Mouse (Mus musculus): ENCODE data around the gene E4f1. TPM values are rescaled to one million over a fixed set of nuclear protein-coding genes. Genes with fewer than 3 reads are reported as not detected.

E4f1 gene
- polyA plus RNA-seq, 1 experiment from 2014 or later: 44.4 TPM

- Histone ChIP-seq H3K4me2 (no peak overlapping the region), H3K9me3 (no peaks in the 10 kb centered on the region), H3K4me3 (no peak overlapping the region), H3K27me3 (no peaks in the 10 kb centered on the region), H3K36me3 (peaks cover 54% of the 10 kb centered on the region), H3K27ac (no peak overlapping the region), H3K9ac (0 out of 2 replicates have a peak overlapping the region, but pooled peaks have one; percentile 12), H3K4me1 (peaks cover 14% of the 10 kb centered on the region)
- ATAC-seq (ENCODE audit: insufficient number of reproducible peaks, insufficient read depth, low FRiP score, low TSS enrichment, low read depth): no peak
- 92% methylated on average over 6 of the region's 6 CpGs for WGBS
Measured at GRCm38 (mm10) chr17:24451220-24451619, 18.9 kb downstream of the E4f1 start.

- peaks cover 11% of the 10 kb centered on the region for H3K4me1 ChIP-seq
Measured at GRCm38 (mm10) chr17:24449507-24449906, 20.6 kb downstream of the E4f1 start.

DNA sequence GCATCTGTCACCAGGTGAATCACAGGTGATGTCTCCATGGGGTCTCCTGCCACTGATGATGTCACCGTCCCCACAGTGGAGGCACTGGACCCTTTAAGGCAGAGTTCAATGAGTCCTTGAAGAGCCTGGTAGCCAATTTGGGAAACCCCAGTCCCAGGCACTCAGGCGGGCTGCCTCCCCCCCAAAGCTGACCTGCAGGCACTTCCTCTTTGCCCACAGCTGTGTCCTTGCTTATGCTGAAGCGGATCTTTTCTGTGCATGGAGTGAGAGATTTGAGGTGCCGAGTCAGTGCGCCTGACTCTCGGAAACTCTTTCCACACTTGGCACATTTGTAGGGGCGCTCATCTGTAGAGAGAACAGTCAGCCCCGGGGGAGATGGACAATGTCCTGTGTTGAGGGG lies 23.5 kb downstream of the E4f1 start:
- H3K9me3 ChIP-seq: no peaks in the 10 kb centered on the region
- no peak for ATAC-seq (ENCODE audit: insufficient number of reproducible peaks, insufficient read depth, low FRiP score, low TSS enrichment, low read depth)
- H3K27ac ChIP-seq: no peak overlapping the region
- WGBS: 92% methylated on average over 8 of the region's 8 CpGs
- no peaks in the 10 kb centered on the region for H3K4me1 ChIP-seq
- peaks cover 97% of the 10 kb centered on the region for H3K36me3 ChIP-seq
- no peaks in the 10 kb centered on the region for H3K27me3 ChIP-seq
- no peak overlapping the region for H3K4me2 ChIP-seq
- no peak overlapping the region for H3K9ac ChIP-seq
- H3K4me3 ChIP-seq: no peak overlapping the region

More at GRCm38 (mm10) chr17:24449507-24449906, 20.6 kb downstream of the E4f1 start:
- no peak for ATAC-seq (ENCODE audit: insufficient number of reproducible peaks, insufficient read depth, low FRiP score, low TSS enrichment, low read depth)
- no peaks in the 10 kb centered on the region for H3K9me3 ChIP-seq
- no peak overlapping the region for H3K9ac ChIP-seq
- no peak overlapping the region for H3K4me2 ChIP-seq
- no peaks in the 10 kb centered on the region for H3K27me3 ChIP-seq
- no peak overlapping the region for H3K4me3 ChIP-seq
- peaks cover 71% of the 10 kb centered on the region for H3K36me3 ChIP-seq
- WGBS: 92% methylated on average over 6 of the region's 6 CpGs
- no peak overlapping the region for H3K27ac ChIP-seq

- Histone ChIP-seq H3K4me1 (no peaks in the 10 kb centered on the region), H3K9me3 (no peaks in the 10 kb centered on the region), H3K4me3 (no peak overlapping the region), H3K4me2 (no peak overlapping the region), H3K36me3 (peaks cover 97% of the 10 kb centered on the region), H3K9ac (no peak overlapping the region), H3K27me3 (no peaks in the 10 kb centered on the region), H3K27ac (no peak overlapping the region)
- ATAC-seq (ENCODE audit: insufficient number of reproducible peaks, insufficient read depth, low FRiP score, low TSS enrichment, low read depth): no peak
- 86% methylated on average over 4 of the region's 4 CpGs for WGBS
Measured at GRCm38 (mm10) chr17:24443409-24443808, 26.7 kb downstream of the E4f1 start.

GRCm38 (mm10) chr17:24442632-24443155 lies 27.4 kb downstream of the E4f1 start, which contains the start of gene Dnase1l2:
Gene Dnase1l2 (minus strand): TSS chr17:24443105.
- Histone ChIP-seq H3K36me3 (peaks cover 97% of the 10 kb centered on the region), H3K4me1 (no peaks in the 10 kb centered on the region), H3K4me3 (no peak within 1 kb of the TSS), H3K27me3 (no peaks in the 10 kb centered on the region), H3K27ac (no peak within 1 kb of the TSS), H3K4me2 (no peak within 1 kb of the TSS), H3K9me3 (no peaks in the 10 kb centered on the region), H3K9ac (no peak within 1 kb of the TSS)
- peak; percentile 7; the same call in 1 of the 2 replicates for ATAC-seq (ENCODE audit: insufficient number of reproducible peaks, insufficient read depth, low FRiP score, low TSS enrichment, low read depth)
- 80% methylated on average over 7 of the region's 7 CpGs for WGBS

DNA sequence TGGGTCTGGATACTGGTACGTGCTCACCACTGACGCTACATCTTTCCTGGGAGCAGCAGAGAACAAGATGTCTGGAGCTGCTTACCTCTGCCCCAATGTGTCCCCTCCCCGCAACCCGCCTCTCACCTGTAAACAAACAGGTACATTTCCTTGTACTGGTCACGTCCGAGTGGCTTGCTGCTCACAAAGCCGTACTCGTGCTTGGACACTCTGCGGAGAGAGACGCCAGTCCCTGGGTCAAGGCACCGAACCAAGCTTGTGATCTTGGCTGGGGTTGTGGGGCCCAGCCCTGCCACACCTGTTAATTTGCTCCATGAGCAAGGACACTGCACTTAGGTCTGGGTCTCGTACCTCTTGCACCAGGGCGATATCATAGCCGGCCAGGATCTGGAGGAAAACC lies 28.0 kb downstream of the E4f1 start:
- 89% methylated on average over 14 of the region's 14 CpGs for WGBS
- H3K36me3 ChIP-seq: peaks cover 97% of the 10 kb centered on the region

DNA sequence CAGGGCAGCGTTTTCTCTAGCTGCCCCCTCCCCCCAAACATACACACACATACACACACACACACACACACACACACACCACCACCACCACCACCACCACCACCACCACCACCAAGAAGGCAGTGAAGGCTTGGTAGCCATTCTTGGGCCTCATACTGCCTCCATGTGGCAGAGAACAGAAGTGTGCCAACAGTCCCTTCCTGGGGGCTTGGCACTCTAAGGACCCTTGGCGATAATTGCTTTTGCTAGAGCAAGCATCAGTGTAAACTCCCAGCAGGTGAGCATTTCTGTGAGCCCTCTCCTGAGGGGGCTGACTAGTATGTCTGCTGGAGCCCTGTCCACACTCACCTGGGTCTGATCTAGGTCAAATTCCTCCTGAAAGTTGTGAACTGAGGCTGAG lies 29.0 kb downstream of the E4f1 start:
- Histone ChIP-seq H3K9ac (no peak overlapping the region), H3K27me3 (no peaks in the 10 kb centered on the region), H3K4me1 (no peaks in the 10 kb centered on the region), H3K9me3 (no peaks in the 10 kb centered on the region), H3K4me3 (no peak overlapping the region), H3K27ac (no peak overlapping the region), H3K36me3 (peaks cover 93% of the 10 kb centered on the region), H3K4me2 (no peak overlapping the region)
- 43% methylated on average over 2 of the region's 2 CpGs for WGBS
- no peak for ATAC-seq (ENCODE audit: insufficient number of reproducible peaks, insufficient read depth, low FRiP score, low TSS enrichment, low read depth)

More for the DNA sequence above, 28.0 kb downstream of the E4f1 start:
- 0 out of 2 replicates have a peak, but pooled peaks have one; percentile 10 for ATAC-seq (ENCODE audit: insufficient number of reproducible peaks, insufficient read depth, low FRiP score, low TSS enrichment, low read depth)
- Histone ChIP-seq H3K27ac (no peak overlapping the region), H3K4me3 (no peak overlapping the region), H3K9me3 (no peaks in the 10 kb centered on the region), H3K9ac (no peak overlapping the region), H3K4me1 (no peaks in the 10 kb centered on the region), H3K4me2 (no peak overlapping the region), H3K27me3 (no peaks in the 10 kb centered on the region)

DNA sequence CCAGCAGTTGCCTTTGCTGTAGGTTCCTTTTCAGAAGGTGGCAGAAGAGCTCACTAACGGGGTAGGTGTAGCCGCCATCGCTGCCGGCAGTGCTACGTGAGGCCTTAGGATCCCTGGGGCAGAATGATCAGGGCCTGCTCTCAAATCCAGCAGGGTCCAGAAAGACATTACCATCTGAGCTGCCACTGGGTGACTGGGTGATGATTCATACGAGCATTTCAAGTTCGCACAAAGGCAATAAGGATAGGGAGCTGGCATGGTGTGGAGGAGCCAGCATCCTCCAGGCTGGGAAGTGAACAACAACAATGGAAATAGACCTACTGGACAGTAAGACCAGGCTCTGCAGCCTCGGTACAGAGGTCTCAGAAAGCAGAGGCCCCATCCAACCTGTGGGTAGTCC lies 29.7 kb downstream of the E4f1 start:
- Histone ChIP-seq H3K36me3 (peaks cover 93% of the 10 kb centered on the region), H3K9me3 (no peaks in the 10 kb centered on the region), H3K4me3 (no peak overlapping the region), H3K4me2 (no peak overlapping the region), H3K9ac (no peak overlapping the region), H3K4me1 (no peaks in the 10 kb centered on the region), H3K27me3 (no peaks in the 10 kb centered on the region), H3K27ac (no peak overlapping the region)
- no peak for ATAC-seq (ENCODE audit: insufficient number of reproducible peaks, insufficient read depth, low FRiP score, low TSS enrichment, low read depth)
- 92% methylated on average over 8 of the region's 8 CpGs for WGBS

DNA sequence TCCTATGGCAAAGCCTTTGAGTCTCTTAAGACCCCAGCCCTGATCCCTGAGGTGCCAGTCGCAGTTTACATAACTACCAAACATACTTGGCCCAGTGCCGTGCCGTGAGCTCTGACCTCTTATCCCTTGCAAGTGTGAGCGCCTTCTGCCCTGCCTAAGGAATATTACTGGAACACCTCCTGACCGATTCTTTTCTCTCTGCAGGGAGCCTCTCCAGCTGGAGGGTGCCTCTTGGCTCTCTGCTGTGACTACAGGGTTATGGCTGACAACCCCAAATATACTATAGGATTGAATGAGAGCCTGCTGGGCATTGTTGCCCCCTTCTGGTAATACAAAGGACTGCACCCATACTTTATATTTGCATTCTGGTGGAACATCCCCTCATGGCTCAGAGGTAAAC lies 33.1 kb downstream of the E4f1 start:
- no peak overlapping the region for H3K9ac ChIP-seq
- H3K27ac ChIP-seq: no peak overlapping the region
- no peak overlapping the region for H3K4me3 ChIP-seq
- no peaks in the 10 kb centered on the region for H3K9me3 ChIP-seq
- no peaks in the 10 kb centered on the region for H3K4me1 ChIP-seq
- ATAC-seq (ENCODE audit: insufficient number of reproducible peaks, insufficient read depth, low FRiP score, low TSS enrichment, low read depth): no peak
- no peaks in the 10 kb centered on the region for H3K27me3 ChIP-seq
- H3K36me3 ChIP-seq: peaks cover 85% of the 10 kb centered on the region
- H3K4me2 ChIP-seq: no peak overlapping the region
- 82% methylated on average over 5 of the region's 5 CpGs for WGBS

DNA sequence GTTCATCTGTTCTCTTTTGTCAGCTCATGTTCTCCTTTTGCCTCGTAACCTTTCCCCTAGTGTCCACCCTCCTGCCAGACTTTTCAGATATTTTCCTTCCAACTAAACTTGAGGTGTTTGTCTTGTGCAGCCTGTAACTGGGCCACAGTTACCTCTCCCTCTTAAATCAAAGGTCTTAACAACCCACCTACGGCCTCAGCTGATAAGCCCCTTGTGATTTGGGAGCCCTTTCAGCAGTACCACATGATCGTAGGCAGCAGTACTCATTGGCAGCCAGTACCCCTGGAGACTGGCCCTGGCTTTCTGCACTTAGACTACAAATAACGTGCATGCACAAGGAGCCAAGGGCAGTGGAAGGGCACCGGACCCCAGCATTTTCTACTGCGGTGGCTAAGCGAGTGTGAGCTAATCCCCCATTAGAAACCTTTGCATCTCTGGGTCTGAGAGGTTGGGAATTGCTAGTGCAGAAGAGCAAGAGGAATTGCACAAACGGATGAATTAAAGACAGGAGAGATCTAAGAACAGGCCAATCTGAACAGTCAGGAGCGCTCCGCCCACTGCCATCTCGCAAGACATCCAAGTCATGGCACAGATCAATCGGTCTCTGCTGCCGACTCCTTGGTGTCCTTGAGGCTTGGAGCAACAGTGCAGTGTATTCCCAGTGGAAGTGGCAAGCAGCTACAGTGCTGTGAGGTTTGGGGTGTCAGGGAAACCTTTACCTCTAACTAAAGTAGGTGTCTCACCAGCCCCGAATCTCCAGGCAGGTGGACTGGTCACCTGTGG lies 40.7 kb downstream of the E4f1 start:
- WGBS: 89% methylated on average over 14 of the region's 14 CpGs
- no peak overlapping the region for H3K4me3 ChIP-seq
- H3K27me3 ChIP-seq: no peaks in the 10 kb centered on the region
- no peak overlapping the region for H3K4me2 ChIP-seq
- H3K4me1 ChIP-seq: peaks cover 11% of the 10 kb centered on the region
- no peaks in the 10 kb centered on the region for H3K9me3 ChIP-seq
- H3K27ac ChIP-seq: no peak overlapping the region
- no peak overlapping the region for H3K9ac ChIP-seq
- ATAC-seq (ENCODE audit: insufficient number of reproducible peaks, insufficient read depth, low FRiP score, low TSS enrichment, low read depth): no peak
- peaks cover 27% of the 10 kb centered on the region for H3K36me3 ChIP-seq

GRCm38 (mm10) chr17:24427170-24427557 lies 42.9 kb downstream of the E4f1 start:
- H3K9ac ChIP-seq: peak overlapping the region; percentile 89
- H3K27me3 ChIP-seq: no peaks in the 10 kb centered on the region
- H3K4me1 ChIP-seq: peaks cover 11% of the 10 kb centered on the region
- no peaks in the 10 kb centered on the region for H3K9me3 ChIP-seq
- no peak for ATAC-seq (ENCODE audit: insufficient number of reproducible peaks, insufficient read depth, low FRiP score, low TSS enrichment, low read depth)
- H3K36me3 ChIP-seq: peaks cover 34% of the 10 kb centered on the region
- H3K4me3 ChIP-seq: peak overlapping the region; percentile 72
- 5% methylated on average over 8 of the region's 8 CpGs for WGBS
- H3K4me2 ChIP-seq: peak overlapping the region; percentile 73
- peak overlapping the region; percentile 97 for H3K27ac ChIP-seq
